Mouse (Mus musculus) lung, postnatal 4 days (tissue): Measurements from ENCODE around the gene H2afv.
"Not testable (repeated sequence)": the region's sequence is repeated elsewhere in the genome, so short reads cannot be mapped to it uniquely, and the experiment has no call there.

Experiments used
- DNase-seq, 2 experiments: peaks; one replicate each; pipeline ENCODE4 v3.0.0; 2021

H2afv gene

DNA sequence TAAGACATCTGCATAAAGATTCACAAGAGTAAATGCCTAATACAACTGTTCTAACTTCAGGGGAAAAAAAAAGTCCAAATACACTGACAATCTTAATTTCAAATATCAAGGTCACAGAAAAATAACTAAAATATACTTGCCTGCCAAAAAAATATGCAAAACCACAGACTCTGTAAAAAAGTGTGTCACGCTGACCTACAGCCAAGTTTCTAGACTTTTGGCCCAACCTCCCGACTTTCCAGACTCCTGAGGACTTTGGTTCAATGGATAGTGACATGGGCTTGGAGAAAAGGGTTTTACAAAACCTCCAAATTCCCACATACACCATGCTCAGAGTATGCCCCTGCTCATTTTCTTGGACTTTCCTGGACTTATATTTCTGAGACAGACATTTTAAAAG is 24.3 kb upstream of the H2afv start:
- DNase-seq, result no peak

GRCm38 (mm10) chr11:6465122-6465521 is 20.9 kb upstream of the H2afv start:
- peak; percentile 56 to 76 for DNase-seq

GRCm38 (mm10) chr11:6463159-6463837 is 19.1 kb upstream of the H2afv start:
- DNase-seq, result no peak

GRCm38 (mm10) chr11:6456083-6456482 is 11.8 kb upstream of the H2afv start:
- DNase-seq, result no peak

- DNase-seq, result not testable (repeated sequence)
Observed at GRCm38 (mm10) chr11:6448155-6448554, 3.9 kb upstream of the H2afv start.

- DNase-seq, result no peak
Observed at GRCm38 (mm10) chr11:6447493-6447892, 3.2 kb upstream of the H2afv start.

DNA sequence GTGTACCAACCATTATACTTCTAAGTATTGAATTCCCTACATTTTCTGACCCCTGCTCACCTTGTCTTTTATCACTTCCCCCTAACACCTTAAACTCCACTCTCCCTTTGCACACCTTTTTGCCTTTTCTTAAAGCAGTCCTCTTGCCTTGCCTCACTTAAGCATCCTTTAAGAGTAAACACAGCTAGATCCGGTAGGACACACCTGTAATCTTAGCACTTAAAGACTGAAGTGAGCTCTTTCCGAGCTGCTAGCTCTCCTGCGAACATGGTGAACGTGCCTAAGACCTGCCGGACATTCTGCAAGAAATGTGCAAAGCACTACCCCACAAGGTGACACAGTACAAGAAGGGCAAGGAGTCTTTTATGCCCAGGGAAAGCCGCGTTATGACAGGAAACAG is 1.7 kb upstream of the H2afv start:
- DNase-seq, result no peak

GRCm38 (mm10) chr11:6445441-6445840 is 1.2 kb upstream of the H2afv start:
- no peak for DNase-seq

DNA sequence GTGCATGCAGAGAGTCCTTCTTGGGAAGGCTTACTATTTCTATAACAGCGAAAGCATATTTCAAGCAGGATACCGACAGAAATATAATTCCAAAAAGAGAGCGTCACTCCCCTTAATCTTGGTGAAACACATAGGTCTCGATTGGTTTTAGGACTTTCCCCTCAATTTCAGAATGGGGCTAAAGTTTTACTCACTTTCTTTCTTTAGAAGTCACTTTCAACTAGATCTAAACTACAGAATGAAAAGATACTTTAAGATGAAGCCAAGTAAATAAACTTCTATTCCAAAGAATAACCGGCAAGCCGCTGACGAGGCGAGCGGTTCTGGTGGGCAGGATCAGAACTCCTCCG is 541 bp downstream of the H2afv start:
- no peak for DNase-seq

- DNase-seq, result no peak
Observed at GRCm38 (mm10) chr11:6443102-6443501, 1.1 kb downstream of the H2afv start.

GRCm38 (mm10) chr11:6442566-6442965 is 1.7 kb downstream of the H2afv start:
- no peak for DNase-seq

- no peak for DNase-seq
Observed at GRCm38 (mm10) chr11:6440171-6440570, 4.1 kb downstream of the H2afv start.

DNA sequence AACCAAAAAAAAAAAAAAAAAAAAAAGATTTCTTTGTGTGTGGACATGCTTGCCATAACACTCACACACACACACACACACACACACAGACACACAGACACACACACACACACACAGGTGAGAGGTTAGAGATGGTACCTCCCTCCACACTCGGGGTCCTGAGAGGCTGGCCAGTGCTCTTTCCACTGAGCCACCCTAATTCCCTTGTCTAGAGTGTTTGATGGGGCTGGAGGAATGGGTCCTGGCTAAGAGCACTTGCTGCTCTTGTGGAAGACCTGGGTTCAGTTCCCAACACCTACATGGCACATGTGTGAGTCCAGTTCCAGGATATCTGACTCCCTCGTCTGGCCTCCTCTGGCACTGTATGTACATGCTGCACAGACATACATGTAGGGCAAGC is 6.6 kb downstream of the H2afv start:
- DNase-seq, result no peak

DNA sequence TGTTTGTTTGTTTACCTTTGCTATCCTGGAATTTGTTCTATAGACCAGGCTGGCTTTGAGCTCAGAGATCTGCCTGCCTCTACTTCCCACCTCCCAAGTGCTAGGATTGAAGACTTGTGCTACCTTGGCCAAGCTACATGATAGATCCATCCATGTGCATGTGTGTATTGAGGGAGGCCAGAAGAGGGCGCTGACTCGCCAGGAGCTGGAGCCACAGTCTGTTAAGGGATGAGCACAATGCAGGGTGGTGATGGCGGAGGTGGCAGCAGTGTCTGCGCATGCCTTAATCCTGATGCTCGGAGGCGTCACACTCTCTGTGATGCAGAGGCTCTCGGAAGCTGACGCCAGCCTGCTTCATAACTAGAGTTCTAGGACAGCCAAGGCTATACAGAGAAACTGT is 7.8 kb downstream of the H2afv start:
- peak; percentile 52 to 70 for DNase-seq

DNA sequence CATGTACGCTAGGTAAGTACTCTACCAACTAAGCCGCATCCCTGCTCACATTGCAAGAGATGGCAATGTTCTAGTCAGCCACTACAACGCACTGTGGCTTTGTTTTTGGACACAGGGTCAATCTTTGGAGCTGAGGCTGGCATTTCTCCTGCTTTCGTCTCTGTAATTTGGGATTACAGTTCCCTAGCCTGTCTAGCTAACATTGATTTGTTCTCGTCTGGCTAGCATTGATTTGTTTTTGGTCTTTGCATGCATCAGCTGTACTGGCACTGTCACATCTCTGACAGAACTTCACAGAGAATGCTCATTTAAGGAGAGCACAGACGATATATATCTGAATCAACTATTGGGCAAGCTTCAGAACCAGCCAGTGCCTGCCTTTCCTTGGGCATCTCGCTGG is 14.1 kb downstream of the H2afv start:
- DNase-seq, result no peak

DNA sequence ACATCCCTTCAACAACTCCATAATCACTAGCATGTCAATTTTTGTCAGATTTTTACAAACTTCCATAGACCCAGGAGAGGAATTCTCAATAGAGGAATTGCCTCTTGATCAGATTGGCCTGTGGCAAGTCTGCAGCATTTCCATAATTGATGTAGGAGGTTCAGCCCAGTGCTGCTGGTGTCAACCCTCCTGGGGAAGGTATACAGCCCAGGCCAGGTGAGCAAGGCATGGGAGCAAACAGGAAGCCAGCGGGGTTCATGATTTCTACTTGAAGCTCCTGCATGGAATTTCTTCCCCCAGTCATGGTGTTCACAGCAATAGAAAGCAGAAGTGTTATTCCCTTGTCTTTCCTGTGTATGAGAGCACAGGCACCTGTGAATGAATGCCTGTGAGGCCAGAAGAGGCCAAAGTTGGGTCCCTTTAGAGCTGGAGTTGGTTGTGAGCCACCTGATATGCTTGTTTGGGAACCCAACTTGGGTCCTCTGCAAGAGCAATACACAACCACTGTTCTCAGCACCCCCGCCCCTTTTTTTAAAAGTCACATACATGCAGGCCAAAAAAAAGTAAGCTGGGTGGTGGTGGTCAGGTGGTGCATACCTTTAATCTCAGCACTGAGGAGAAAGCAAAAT is 23.4 kb downstream of the H2afv start:
- DNase-seq, result no peak

DNA sequence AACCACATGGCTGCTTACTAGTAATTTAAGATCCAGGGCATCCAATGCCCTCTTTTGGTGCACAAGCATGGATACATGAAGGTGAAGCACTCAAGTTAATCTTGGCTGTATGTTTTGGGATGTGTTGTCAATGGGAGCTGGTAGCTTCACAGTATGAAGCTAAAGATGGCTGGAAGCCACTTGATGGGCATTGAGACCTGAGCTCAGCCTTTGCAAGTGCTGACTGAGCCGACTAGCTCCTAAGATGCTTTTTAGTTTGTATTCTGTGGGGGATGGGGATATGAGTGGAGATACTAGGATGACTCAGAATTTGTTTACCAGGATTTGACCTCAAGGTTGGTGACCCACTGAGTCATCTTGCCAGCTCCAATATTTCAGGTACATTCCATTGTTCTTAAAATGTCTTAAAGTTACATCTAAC is 23.9 kb downstream of the H2afv start:
- no peak for DNase-seq

DNA sequence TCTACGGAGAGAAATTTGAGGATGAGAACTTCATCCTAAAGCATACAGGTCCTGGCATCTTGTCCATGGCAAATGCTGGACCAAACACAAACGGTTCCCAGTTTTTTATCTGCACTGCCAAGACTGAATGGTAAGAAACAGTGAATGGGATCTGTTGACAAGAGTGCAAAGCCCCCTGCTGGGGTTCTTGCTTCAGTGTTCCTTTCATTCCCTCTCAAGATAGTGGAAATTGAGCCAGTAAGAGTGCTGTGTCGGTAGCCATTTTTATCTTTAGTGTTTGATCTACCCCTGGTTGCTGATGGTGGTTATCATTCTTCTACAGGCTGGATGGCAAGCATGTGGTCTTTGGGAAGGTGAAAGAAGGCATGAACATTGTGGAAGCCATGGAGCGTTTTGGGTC is 25.1 kb downstream of the H2afv start:
- not testable (repeated sequence) for DNase-seq

GRCm38 (mm10) chr11:6418751-6419150 is 25.5 kb downstream of the H2afv start:
- DNase-seq, result no peak

- no peak for DNase-seq
Observed at GRCm38 (mm10) chr11:6417490-6417889, 26.8 kb downstream of the H2afv start.

DNA sequence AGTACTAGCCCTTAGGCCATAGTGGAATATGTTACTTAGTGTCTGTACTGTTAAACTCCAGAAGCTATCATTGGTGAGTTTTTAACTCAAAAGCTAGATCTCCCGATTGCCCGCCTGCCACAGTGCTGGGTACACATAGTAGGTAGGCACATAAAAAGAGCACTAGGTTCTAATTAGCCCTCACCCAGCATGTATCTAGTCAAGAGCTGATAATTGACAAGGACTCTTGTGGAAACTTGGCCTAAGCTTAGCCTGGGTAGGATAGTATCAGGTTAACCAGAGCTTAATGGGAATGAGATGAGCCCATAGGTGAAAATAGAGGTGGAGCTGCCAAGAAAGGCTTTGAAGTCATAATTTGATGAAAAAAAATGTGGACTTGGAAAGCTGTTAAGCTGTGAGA is 27.2 kb downstream of the H2afv start:
- no peak for DNase-seq

DNA sequence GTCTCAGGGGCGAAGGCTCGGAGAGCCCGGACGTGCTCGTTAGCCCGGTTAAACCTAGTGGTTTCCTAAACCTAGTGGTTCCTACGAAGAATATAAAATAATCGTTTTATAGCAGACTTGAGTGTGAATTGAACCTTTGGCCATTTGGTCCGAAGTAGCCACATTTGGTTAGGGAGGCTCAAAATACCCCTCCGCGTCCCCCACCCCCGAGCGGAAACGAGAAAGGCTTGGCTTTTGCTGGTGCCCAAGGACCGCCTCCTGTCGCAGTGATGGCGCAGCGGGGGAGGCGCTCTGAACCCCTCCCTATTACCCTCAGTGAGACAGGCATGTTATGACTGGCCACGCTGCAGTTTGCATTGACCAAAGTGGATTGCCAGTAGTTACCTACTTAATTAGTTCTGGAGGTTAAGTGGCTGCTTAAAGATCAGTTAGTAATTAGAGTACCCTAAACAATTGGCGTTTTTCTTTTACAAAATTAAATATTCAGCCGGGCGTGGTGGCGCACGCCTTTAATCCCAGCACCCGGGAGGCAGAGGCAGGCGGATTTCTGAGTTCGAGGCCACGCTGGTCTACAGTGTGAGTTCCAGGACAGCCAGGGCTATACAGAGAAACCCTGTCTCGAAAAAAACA is 27.7 kb downstream of the H2afv start:
- peak; percentile 87 to 89 for DNase-seq

GRCm38 (mm10) chr11:6415551-6416404 is 28.5 kb downstream of the H2afv start:
- DNase-seq, result peak; percentile 99 to 100
